Mouse (Mus musculus) liver, adult 2 months (tissue): ENCODE measurements around the gene Jak1.

Experiments
- CTCF ChIP-seq: fragments of 200-500 bp; IDR thresholded peaks from 2 replicates; pipeline ENCODE4 v1.5.1; 2011; ENCODE audit warnings: low read depth, low read length, control low read depth
- POLR2A ChIP-seq: fragments of 200-500 bp; IDR thresholded peaks from 2 replicates; pipeline ENCODE4 v1.6.1; 2011; ENCODE audit warnings: low read length, control low read depth; ENCODE audit not compliant: insufficient read depth; ENCODE audit errors: extremely low read depth

DNA sequence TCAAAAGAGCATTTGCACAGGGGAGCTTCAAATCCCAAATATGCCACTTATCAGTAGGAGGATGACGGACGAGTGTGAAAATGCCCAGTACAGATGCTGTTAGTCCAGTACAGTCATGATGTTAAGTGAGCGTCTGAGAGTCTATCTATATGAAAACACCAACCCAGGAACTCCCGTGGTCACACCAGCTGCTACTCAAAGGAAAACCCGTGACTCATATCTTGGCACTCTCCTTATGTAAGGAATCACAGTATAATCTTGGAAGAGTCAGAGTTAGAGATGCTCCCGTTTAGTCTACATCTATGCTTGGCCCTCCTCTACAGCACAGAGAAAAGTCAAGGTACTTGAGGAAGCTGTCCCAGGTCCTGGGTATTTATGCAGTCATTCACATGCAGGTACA is 106.8 kb downstream of the Jak1 start:
- no peak for TF ChIP-seq POLR2A
- no peak for TF ChIP-seq CTCF
